ENCODE assay signal across 25 mouse cellular contexts in the genomic region with DNA sequence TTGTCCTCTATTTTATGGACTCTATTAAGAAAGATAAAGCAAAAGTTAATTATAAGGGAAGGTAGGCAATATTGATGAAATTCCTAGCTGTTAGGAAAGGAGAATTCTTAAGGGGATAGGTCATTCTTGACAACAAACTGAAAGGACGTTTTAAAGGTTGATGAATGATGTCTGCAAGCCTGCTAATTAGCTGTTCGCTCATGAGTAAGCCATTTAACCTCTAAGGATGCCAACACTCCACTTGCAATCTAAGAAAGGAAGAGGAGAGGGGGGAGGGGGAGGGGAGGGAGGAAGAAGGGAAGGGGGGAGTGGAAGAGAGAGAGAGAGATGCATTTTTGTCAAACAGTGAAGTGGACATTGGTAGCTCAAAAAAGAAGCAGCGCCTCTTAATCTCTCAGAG.
DNase-seq lines count a peak whose midpoint lies in the region; ATAC-seq and TF ChIP-seq lines count a peak whose summit lies in the region.
"Had no signal": no experiment of that assay in that cellular context is flagged by ENCODE, and none has a peak within 500 bp of the region (broad histone marks: within the 10 kb centered on the region; RNA-seq: fewer than 3 reads in every experiment).

No protein-coding gene starts in this region.

- intact Hi-C loops in left cerebral cortex, postnatal 4 days (cut with DNase I), result no loop called here

- 28% methylated on average over 3 of the region's 3 CpGs for WGBS in forebrain, embryonic 11.5 days
- 18% methylated on average over 3 of the region's 3 CpGs for WGBS in forebrain, embryonic 16.5 days

- TF ChIP-seq POLR2A in CH12.LX (IDR thresholded peaks at IDR 0.05; ENCODE audit: low read depth, low read length), result no peak

- H3K4me2 ChIP-seq in forebrain, embryonic 11.5 days (ENCODE audit: low read depth, low read length, severe bottlenecking), result no peak overlapping the region
- no peak overlapping the region for H3K4me2 ChIP-seq in forebrain, embryonic 16.5 days (ENCODE audit: low read length)
- H3K4me2 ChIP-seq in CH12.LX (ENCODE audit: insufficient read depth, low read depth, poor library complexity, severe bottlenecking), result peak overlapping the region; percentile 36
- H3K4me2 ChIP-seq: embryonic facial prominence, embryonic 15.5 days; heart, embryonic 13.5 days; hindbrain, embryonic 12.5 days had no signal

- TF ChIP-seq RAD21 in CH12.LX (IDR thresholded peaks at IDR 0.05; ENCODE audit: low read depth, low read length), result no peak

- in situ Hi-C loops in CH12.LX (cut with MboI; ENCODE audit: low pct_ligation_motif_present, low pct_unique_long_range_greater_than_20kb, low sequenced_read_pairs), result no loop called here

- no peaks in the 10 kb centered on the region for H3K36me3 ChIP-seq in forebrain, embryonic 11.5 days (ENCODE audit: control insufficient read depth, insufficient read depth, low read length)
- no peaks in the 10 kb centered on the region for H3K36me3 ChIP-seq in forebrain, embryonic 16.5 days (ENCODE audit: control insufficient read depth, insufficient read depth)
- H3K36me3 ChIP-seq in CH12.LX (replicated peaks in 1 of 2; ENCODE audit: control insufficient read depth in 1 of 2, insufficient read depth in 1 of 2, low read length in 1 of 2), result no peaks in the 10 kb centered on the region
- H3K36me3 ChIP-seq: embryonic facial prominence, embryonic 15.5 days; heart, embryonic 13.5 days; hindbrain, embryonic 12.5 days had no signal

- no peak for TF ChIP-seq EP300 in CH12.LX (IDR thresholded peaks at IDR 0.05; ENCODE audit: low read length)

- no peak overlapping the region for H3K27ac ChIP-seq in forebrain, embryonic 11.5 days (ENCODE audit: low read depth, low read length)
- no peak overlapping the region for H3K27ac ChIP-seq in forebrain, embryonic 16.5 days (ENCODE audit: low read length)
- no peak overlapping the region for H3K27ac ChIP-seq in CH12.LX (ENCODE audit: insufficient read depth, low read depth)
- H3K27ac ChIP-seq: embryonic facial prominence, embryonic 15.5 days; gastrocnemius, adult 2 months; heart, embryonic 13.5 days; hindbrain, embryonic 12.5 days had no signal

- H3K27me3 ChIP-seq in forebrain, embryonic 11.5 days (ENCODE audit: control insufficient read depth, insufficient read depth, low read length), result no peaks in the 10 kb centered on the region
- no peaks in the 10 kb centered on the region for H3K27me3 ChIP-seq in forebrain, embryonic 16.5 days (replicated peaks; ENCODE audit: control insufficient read depth, insufficient read depth, low read length)
- H3K27me3 ChIP-seq in CH12.LX (replicated peaks), result no peaks in the 10 kb centered on the region
- H3K27me3 ChIP-seq: embryonic facial prominence, embryonic 15.5 days; heart, embryonic 13.5 days; hindbrain, embryonic 12.5 days; Patski had no signal

- H3K79me2 ChIP-seq in CH12.LX (replicated peaks; ENCODE audit: control insufficient read depth, extremely low read depth, insufficient read depth, poor library complexity, severe bottlenecking), result no peaks in the 10 kb centered on the region

- no peak overlapping the region for H3K9ac ChIP-seq in forebrain, embryonic 11.5 days (ENCODE audit: low read length)
- no peak overlapping the region for H3K9ac ChIP-seq in forebrain, embryonic 16.5 days (replicated peaks; ENCODE audit: low read depth, low read length)
- no peak overlapping the region for H3K9ac ChIP-seq in CH12.LX (ENCODE audit: insufficient read depth, low read depth)
- H3K9ac ChIP-seq: embryonic facial prominence, embryonic 15.5 days; heart, embryonic 13.5 days; hindbrain, embryonic 12.5 days had no signal

- no peak for TF ChIP-seq CTCF in CH12.LX (conservative IDR thresholded peaks at IDR 0.05 in 1 of 2, IDR thresholded peaks at IDR 0.05 in 1 of 2; ENCODE audit: low read depth in 2 of 2, low read length in 2 of 2)

- dilution Hi-C loops in CH12.LX (cut with MboI; ENCODE audit: extremely low pct_ligation_motif_present, extremely low pct_unique_long_range_greater_than_20kb, low sequenced_read_pairs), result no loop called here

- no peaks in the 10 kb centered on the region for H3K4me1 ChIP-seq in forebrain, embryonic 11.5 days (replicated peaks; ENCODE audit: control insufficient read depth, insufficient read depth, low read length)
- 0 out of 2 replicates have a peak, but pooled peaks cover 2% of the 10 kb centered on the region for H3K4me1 ChIP-seq in forebrain, embryonic 16.5 days (replicated peaks; ENCODE audit: control insufficient read depth, insufficient read depth, low read length)
- no peaks in the 10 kb centered on the region for H3K4me1 ChIP-seq in CH12.LX (ENCODE audit: control insufficient read depth in 1 of 2, insufficient read depth in 2 of 2)
- H3K4me1 ChIP-seq: embryonic facial prominence, embryonic 15.5 days; heart, embryonic 13.5 days; hindbrain, embryonic 12.5 days had no signal

- no peak for DNase-seq in forebrain, embryonic 11.5 days (ENCODE audit: low spot score)
- DNase-seq in CH12.LX (ENCODE audit: extremely low read depth), result no peak
- peak; percentile 12 for DNase-seq in embryo, embryonic 10.5 days (ENCODE audit: low spot score)
- DNase-seq in retina, embryonic 14.5 days (ENCODE audit: low spot score), result peak; percentile 2
- no peak for DNase-seq in cerebellum, adult 11 months
- no peak for DNase-seq in left cerebral cortex, postnatal 4 days
- DNase-seq: adrenal gland, postnatal 14 days; B cell, adult 2 months; cerebellum, adult 2 months; cerebellum, postnatal 10 days; gastrocnemius, adult 2 months; gastrocnemius, postnatal 36 days; heart, adult 11 months; heart, postnatal 4 days had no signal

- no peak overlapping the region for H3K4me3 ChIP-seq in forebrain, embryonic 11.5 days (ENCODE audit: low read depth, low read length)
- no peak overlapping the region for H3K4me3 ChIP-seq in forebrain, embryonic 16.5 days (replicated peaks; ENCODE audit: low read length)
- no peak overlapping the region for H3K4me3 ChIP-seq in CH12.LX (replicated peaks in 1 of 3; ENCODE audit: low read depth in 2 of 3, low read length in 2 of 3, poor library complexity in 1 of 3)
- H3K4me3 ChIP-seq: embryonic facial prominence, embryonic 15.5 days; erythroblast, embryonic 14.5 days; gastrocnemius, adult 2 months; heart, embryonic 13.5 days; hindbrain, embryonic 12.5 days had no signal

- ATAC-seq in forebrain, embryonic 11.5 days (replicated peaks; ENCODE audit: low FRiP score), result peak; percentile 49
- no peak for ATAC-seq in forebrain, embryonic 16.5 days
- ATAC-seq: activated CD4-positive, CD25-positive, alpha-beta regulatory T cell, adult 4 months; CD4-positive, CD25-positive, alpha-beta regulatory T cell, adult 4 months; hindbrain, embryonic 16.5 days; inflammation-experienced regulatory T-cells, adult 6 months; intestine, postnatal 0 days had no signal

- no peaks in the 10 kb centered on the region for H3K9me3 ChIP-seq in forebrain, embryonic 11.5 days (ENCODE audit: control insufficient read depth, low read length)
- no peaks in the 10 kb centered on the region for H3K9me3 ChIP-seq in forebrain, embryonic 16.5 days (ENCODE audit: control insufficient read depth, low read length)
- no peaks in the 10 kb centered on the region for H3K9me3 ChIP-seq in CH12.LX (replicated peaks; ENCODE audit: low read length)
- H3K9me3 ChIP-seq: embryonic facial prominence, embryonic 15.5 days; heart, embryonic 13.5 days; hindbrain, embryonic 12.5 days had no signal

TF ChIP-seq in CH12.LX, 34 proteins besides CTCF, POLR2A, EP300 and RAD21:
- no peak for TF ChIP-seq UBTF (IDR thresholded peaks at IDR 0.05; ENCODE audit: low read depth, low read length)
- no peak for TF ChIP-seq NRF1 (IDR thresholded peaks at IDR 0.05; ENCODE audit: low read depth, low read length)
- no peak for TF ChIP-seq KAT2A (IDR thresholded peaks at IDR 0.05; ENCODE audit: insufficient replicate concordance, low read length)
- no peak for TF ChIP-seq NELFE (IDR thresholded peaks at IDR 0.05; ENCODE audit: low read depth, low read length)
- no peak for TF ChIP-seq MAX (IDR thresholded peaks at IDR 0.05; ENCODE audit: low read length)
- TF ChIP-seq IRF4 (IDR thresholded peaks at IDR 0.05; ENCODE audit: low read depth, low read length), result no peak
- no peak for TF ChIP-seq SMC3 (IDR thresholded peaks at IDR 0.05; ENCODE audit: low read depth, low read length)
- TF ChIP-seq JUN (IDR thresholded peaks at IDR 0.05; ENCODE audit: insufficient read depth, low read depth, low read length), result no peak
- no peak for TF ChIP-seq MAZ (IDR thresholded peaks at IDR 0.05; ENCODE audit: low read depth, low read length)
- TF ChIP-seq POLR2AphosphoS2 (IDR thresholded peaks at IDR 0.05; ENCODE audit: low read depth, low read length), result no peak
- TF ChIP-seq RCOR1 (conservative IDR thresholded peaks at IDR 0.05; ENCODE audit: low read depth, low read length), result no peak
- no peak for TF ChIP-seq CHD2 (IDR thresholded peaks at IDR 0.05; ENCODE audit: low read length)
- no peak for TF ChIP-seq JUND (conservative IDR thresholded peaks at IDR 0.05; ENCODE audit: low read depth, low read length)
- no peak for TF ChIP-seq USF2 (conservative IDR thresholded peaks at IDR 0.05; ENCODE audit: low read depth, low read length)
- no peak for TF ChIP-seq MAFK (IDR thresholded peaks at IDR 0.05; ENCODE audit: insufficient replicate concordance, low read length)
- TF ChIP-seq ZC3H11A (IDR thresholded peaks at IDR 0.05; ENCODE audit: low read depth, low read length), result no peak
- no peak for TF ChIP-seq CHD1 (IDR thresholded peaks at IDR 0.05; ENCODE audit: low read depth, low read length)
- TF ChIP-seq HCFC1 (IDR thresholded peaks at IDR 0.05; ENCODE audit: low read depth, low read length), result no peak
- no peak for TF ChIP-seq PAX5 (IDR thresholded peaks at IDR 0.05; ENCODE audit: low read length)
- no peak for TF ChIP-seq ZKSCAN1 (IDR thresholded peaks at IDR 0.05; ENCODE audit: borderline replicate concordance, low read depth, low read length)
TF ChIP-seq in CH12.LX: peak in this region for 0.

Comparison
In these comparisons a context has a peak if more than half of its experiments do, and no peak if none do; other contexts are left out.
1. DNase-seq: peak in embryo, embryonic 10.5 days (single experiment) and retina, embryonic 14.5 days (single experiment); none in forebrain, embryonic 11.5 days (single experiment), CH12.LX (single experiment), cerebellum, adult 11 months (single experiment) and left cerebral cortex, postnatal 4 days (single experiment).